Mouse (Mus musculus): ENCODE measurements around the gene Map3k6. TPM values are rescaled to one million over a fixed set of nuclear protein-coding genes. Genes with fewer than 3 reads are reported as not detected.

The Map3k6 gene
- 79.7 and 100 TPM in 2 replicates for polyA plus RNA-seq (2012; ENCODE audit: low replicate concordance)

DNA sequence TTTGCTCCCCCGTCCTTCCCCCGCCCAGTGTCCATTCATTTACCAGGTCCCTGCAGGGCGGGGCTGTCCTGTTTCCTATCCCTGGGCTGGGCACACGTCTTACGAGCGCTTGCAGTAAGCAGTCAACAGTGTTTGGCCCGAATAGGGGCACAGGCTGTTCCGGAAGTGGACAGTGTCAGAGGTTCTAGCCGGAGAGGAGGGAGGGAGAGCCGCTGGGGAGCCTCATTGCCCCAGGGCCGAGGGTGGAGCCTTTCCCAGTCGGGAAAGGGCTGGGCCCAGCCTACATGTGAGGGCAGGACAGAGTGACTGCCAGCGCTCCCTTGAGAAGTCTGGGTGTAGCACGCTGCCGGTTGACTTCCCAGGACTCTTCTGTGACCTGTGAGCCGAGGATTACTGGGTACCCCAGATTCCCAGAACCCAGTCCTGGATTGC is at the start of gene Map3k6:
Gene Map3k6 (plus strand): TSS at position 329 of the 432 bp plus-strand sequence.

DNA sequence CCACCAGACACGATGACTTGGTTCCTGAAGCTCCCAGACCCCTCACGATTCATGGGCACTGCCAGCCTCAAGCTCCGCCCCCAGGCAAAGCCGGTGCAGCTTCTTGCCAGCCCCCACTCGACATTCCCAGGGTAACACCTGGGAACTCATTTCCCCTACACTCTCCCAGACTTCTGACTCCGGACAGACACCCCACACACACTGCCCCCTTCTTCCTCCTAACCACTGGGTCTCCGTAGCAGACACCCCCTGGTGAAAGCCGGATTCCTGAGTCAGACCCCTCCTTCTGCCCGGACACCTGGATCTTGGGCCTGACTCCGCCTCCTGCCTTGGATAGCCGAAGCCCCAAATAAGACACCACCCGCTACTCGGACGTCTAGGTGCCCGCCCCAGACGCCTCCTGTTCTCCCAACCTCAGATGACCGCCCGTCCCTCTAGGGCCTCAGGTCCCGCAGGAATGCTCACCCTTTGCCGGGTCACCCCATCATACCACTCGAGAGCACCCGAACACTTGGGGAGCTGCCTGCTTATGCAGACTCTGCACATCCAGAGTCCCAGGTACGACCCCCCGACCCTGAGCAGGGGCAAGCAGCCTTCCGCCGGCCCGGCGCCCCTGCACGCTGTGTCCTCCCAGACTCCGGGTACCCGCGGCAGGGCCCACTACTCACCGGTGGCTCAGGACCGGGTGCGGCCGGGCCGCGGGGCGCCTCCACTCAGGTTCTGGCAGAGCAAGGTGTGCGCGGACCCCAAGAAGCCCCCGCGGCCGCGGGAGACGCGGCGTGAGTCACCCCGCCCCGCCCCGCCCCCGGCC is 28.7 kb upstream of the Map3k6 start, which contains the start of the genes Cd164l2 and Gpr3:
Gene Cd164l2 (plus strand): TSS at position 381 of the 811 bp plus-strand sequence.
Gene Gpr3 (minus strand): TSS at position 786 of the 811 bp plus-strand sequence.

DNA sequence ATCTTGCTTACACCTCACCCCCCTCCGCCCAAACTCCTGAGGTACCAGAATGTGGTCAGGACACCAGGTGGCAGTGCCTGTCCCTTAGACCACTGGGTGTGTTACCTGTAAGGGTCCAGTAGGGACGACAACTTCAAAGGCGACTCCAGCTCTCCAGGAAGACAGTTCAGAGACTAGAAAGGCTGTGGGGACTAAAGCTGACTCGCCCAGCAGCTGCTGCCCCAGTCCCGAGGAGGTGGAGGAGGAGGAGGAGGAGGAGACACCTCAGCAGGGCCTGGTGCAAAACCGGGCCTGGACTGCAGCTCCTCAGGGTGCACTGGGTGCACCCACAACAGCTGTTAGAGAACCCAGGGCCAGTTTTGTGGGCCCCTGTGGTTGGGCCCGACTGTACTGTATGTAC is 22.3 kb downstream of the Map3k6 start, which contains the start of gene Sytl1:
Gene Sytl1 (minus strand): TSS at position 232 of the 400 bp plus-strand sequence.

DNA sequence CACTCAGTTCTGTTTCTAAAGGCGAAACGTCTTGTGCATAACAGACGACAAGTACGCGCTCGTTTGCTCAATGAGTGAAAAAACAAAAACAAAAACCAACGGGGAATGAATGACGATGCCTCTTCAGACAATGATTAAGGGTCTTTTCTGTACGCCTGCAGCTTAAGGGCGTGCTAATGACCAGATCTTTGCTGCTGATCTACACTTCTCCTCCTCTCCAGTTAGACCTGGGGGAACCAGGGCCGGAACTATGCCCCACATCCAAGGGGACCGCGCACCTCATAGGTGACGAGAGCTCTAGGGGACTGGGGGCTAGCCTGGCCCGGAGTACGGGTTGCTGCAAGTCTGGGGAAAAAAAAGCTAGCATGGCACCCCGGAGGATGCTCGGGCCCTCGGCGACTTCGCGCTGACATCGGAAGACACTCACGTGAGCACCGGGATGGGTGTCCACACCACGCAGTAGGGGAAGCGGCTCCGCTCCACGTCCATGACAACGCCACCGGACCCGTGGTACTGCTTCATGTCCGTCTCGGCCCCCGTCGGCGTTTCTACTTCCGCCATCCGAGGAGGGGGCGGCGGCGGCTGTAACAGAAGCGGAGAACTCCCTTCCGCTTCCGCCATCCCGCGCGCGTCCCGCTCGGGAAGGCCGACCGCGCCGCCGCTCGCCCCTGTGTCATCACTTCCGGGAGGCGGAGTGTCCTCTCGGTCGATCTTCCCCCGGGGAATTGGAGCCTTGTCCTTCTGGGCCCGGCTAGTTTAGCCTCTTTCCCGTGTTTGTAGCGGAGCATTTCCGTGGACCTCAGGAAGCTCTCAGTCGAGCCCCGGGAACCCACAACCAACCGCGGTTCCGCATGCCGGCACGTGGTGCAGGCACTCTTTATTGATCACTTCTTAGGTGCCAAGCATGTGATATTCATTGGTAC is 36.7 kb downstream of the Map3k6 start, which contains the start of gene Tmem222:
Gene Tmem222 (minus strand): TSS at position 689 of the 923 bp plus-strand sequence.

Other genes with a start within 250 kb of the Map3k6 start
- gene Ahdc1, start 229.6 kb upstream of the Map3k6 start, polyA plus RNA-seq (2012; ENCODE audit: low replicate concordance): 28.3 and 43.1 TPM in 2 replicates
- gene Wasf2, start 110.3 kb upstream of the Map3k6 start, polyA plus RNA-seq (2012; ENCODE audit: low replicate concordance): 97.7 and 153 TPM in 2 replicates
- gene Cd164l2, start 28.7 kb upstream of the Map3k6 start, polyA plus RNA-seq (2012; ENCODE audit: low replicate concordance): 0.84 and 1.1 TPM in 2 replicates
- gene Gpr3, start 28.3 kb upstream of the Map3k6 start, polyA plus RNA-seq (2012; ENCODE audit: low replicate concordance): not detected in 2 replicates
- gene Sytl1, start 22.3 kb downstream of the Map3k6 start, polyA plus RNA-seq (2012; ENCODE audit: low replicate concordance): 4.2 and 10.6 TPM in 2 replicates
- 12.9 and 30.5 TPM in 2 replicates for gene Tmem222, start 37.0 kb downstream of the Map3k6 start, polyA plus RNA-seq (2012; ENCODE audit: low replicate concordance)
- gene Wdtc1, start 112.7 kb downstream of the Map3k6 start, polyA plus RNA-seq (2012; ENCODE audit: low replicate concordance): 117 and 160 TPM in 2 replicates
- gene Slc9a1, start 128.9 kb downstream of the Map3k6 start, polyA plus RNA-seq (2012; ENCODE audit: low replicate concordance): 70.0 and 77.3 TPM in 2 replicates
- 0.13 and 0.15 TPM in 2 replicates for gene Tent5b, start 239.3 kb downstream of the Map3k6 start, polyA plus RNA-seq (2012; ENCODE audit: low replicate concordance)